Mouse (Mus musculus): ENCODE results near the gene AI182371.

AI182371 gene

DNA sequence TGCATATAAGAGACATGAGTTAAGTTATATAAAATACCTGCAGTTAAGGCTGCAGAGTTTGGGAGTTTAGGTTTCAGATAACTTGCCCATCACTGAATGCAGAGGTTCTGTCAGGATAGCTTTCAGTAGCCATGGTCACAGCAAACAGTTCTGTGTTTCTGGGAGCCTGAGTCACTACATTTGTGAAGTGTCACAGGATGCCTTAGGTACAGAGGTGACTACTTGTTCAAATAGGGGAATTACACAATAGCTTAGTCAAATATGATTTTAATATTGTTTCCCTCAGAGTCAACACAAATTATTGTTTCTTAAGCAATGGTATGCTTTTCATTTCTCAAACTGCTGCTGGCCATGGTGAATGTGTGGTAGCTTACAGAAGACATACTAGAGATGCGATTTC lies 32.2 kb downstream of the AI182371 start:
- DNase-seq (ENCODE audit: low read depth, low spot score), result no peak

DNA sequence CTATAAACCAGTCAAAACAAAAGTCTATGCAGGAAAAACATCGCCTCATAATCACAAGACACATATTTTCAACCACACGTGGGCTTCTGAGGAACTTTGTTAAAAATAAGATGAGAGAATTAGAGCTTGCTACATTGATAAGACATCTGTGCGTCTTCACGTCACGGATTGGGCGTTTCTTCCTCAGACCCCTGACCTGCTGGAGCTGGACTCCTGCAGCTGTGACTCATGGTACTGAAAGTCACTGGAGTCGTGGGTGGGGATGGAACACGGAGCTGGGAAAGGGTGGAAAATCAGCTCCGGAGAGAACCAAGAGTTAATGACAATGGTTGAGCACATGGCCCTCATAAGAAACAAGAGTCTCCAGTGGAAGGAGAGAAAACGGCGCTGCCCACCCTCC lies 34.2 kb downstream of the AI182371 start:
- DNase-seq (ENCODE audit: low read depth, low spot score), result no peak

DNA sequence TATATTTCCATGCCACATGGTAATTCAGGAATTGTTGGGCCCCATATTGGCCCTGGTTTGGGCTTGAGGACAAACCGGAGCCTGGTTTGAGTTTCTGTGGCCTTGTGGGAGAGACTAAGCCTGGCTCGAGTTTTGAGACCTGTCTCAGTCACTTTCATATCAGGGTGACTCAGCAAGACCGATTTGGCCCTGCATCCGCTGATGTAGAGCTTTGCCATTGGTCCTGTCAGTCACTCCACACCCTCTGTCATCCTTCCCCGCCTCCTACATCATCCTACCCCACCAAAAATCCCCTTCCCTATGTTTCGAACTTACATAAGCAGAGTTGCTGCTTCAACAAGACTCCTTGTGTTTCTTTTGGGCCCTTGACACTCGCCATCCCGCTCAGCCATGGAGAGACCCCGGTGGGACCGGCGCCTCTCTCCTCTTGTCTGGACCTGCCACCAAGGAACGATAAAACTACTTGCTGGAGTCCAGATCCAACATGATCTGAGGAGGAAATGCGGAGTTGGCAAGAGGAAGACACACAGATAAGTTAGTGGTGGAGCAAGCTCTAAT lies 34.7 kb downstream of the AI182371 start:
- DNase-seq (ENCODE audit: low read depth, low spot score), result no peak

DNA sequence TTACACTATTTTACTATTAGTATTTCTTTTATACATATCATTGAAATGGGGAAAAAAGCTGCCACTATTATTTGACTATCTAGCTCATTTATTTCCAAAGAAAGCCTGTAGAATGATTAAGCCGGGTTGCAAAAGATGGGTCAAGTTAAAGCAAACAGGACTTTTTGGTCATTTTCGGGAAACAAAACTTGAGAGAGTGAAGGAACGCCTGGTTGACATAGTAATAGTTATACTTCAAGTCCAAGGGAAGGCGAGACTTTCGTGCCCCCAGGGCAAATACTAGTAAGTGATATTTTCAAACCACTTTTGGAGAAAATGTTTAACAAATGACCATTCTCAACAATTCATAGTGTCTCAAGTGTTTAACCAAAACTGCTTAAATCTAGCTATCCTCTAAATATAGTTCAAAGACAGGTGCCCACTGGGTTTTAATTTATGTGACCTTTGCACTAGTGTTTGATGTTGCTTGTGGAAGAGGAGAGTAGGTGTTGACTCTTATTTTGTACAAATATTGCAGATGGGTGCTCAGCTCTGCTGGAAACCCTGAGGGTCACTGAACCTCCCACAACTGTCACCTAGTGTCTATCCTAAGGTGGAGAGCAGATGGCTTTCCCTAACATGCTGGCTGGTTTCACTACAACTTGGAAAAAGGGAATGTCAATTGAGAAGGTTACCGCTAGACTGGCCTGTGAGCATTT lies 37.9 kb downstream of the AI182371 start:
- DNase-seq (ENCODE audit: low read depth, low spot score), result no peak

DNA sequence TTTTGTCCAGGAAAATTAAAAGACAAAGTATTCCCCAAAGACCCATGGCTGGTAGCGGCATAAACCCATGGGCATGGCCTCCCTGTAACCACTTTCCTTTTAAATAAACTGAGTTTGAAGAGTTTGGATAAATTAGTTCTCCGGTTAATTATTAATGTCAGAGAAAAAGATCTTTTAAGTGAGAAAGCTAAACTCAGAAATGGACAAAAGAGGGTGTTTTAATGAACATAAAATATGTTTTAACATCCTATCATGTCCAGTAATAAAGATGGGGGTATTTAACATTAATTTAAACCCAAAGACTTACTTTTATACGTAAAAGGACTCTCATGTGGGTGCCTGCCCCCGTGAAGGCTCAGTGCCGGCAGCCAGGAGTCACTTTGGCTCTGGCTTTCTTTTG lies 40.0 kb downstream of the AI182371 start, which contains the start of gene Hc:
Gene Hc (minus strand): TSS at position 101 of the 400 bp plus-strand sequence.
- no peak for DNase-seq (ENCODE audit: low read depth, low spot score)

DNA sequence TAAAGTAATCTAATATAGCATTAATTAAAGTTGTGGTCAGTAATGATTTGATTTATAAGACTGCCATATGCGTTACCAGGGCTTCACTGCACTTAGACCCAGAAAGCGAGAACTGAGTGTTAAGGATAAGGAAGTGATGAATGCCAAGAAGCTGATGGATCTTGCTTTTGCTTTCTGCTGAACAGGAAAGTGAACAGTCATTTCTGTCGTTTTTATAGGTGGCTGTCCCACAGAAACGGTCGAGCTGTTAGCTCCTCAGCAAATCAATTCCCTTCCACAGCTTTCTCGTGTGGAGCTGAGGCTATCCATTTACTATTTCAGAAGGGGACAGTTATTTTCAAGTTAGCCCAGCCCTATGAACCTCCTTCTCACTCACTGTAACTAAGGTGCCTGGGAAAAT lies 40.4 kb downstream of the AI182371 start:
- no peak for DNase-seq (ENCODE audit: low read depth, low spot score)

DNA sequence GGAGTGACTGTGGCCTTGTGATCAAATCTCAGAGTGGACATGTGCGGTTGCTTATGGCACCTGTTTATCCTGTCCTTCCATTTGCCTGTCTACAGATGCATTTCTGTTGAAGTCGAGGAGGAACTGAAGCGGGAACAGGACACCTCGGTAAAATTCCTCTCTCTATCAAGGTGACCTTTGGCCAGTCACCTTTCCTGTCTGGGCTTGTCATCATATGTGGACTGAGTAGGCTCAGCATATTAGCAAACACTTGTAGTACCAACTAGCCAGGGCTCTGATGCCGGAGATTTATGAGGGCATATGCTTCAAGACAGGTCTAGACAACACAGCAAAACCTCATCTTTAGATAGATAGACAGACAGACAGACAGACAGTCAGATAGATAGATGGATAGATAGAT lies 41.1 kb downstream of the AI182371 start:
- DNase-seq (ENCODE audit: low read depth, low spot score), result no peak

DNA sequence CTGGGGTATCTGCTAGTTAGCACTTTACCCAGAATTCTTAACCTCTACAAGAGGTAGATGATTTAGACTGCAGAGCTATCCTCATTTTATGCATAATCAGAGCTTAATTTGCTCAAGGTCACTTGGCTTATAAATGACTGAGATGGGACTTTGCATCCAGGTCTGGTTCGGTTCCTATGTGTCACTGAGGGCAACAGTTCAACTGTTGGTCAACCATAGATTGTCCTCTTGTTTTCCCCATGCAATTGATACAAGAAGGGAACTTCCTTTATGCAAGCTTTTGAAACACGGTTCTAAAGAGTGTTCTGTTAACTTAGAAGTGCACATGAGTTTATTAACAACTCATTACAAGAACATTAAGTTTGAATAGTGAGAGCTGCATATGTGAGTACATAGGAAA lies 43.0 kb downstream of the AI182371 start:
- DNase-seq (ENCODE audit: low read depth, low spot score), result no peak

DNA sequence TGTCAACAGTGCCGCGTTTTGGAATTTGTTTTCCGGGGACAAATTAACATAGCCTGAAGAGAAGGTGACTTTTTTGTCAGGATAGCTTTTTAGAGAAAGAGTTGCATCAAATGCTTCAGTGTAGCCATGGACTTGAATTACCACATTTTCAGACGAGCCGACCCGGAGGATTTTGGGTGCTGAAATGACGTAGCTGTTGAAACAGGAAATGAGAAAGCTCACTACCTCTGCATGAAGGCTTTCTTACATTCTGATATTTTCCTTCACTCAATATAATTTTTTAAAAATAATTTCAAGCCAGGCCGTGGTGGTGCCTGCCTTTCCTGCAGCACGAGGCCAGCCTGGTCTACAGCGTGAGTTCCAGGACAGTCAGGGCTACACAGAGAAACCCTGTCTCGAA lies 44.1 kb downstream of the AI182371 start:
- no peak for DNase-seq (ENCODE audit: low read depth, low spot score)

DNA sequence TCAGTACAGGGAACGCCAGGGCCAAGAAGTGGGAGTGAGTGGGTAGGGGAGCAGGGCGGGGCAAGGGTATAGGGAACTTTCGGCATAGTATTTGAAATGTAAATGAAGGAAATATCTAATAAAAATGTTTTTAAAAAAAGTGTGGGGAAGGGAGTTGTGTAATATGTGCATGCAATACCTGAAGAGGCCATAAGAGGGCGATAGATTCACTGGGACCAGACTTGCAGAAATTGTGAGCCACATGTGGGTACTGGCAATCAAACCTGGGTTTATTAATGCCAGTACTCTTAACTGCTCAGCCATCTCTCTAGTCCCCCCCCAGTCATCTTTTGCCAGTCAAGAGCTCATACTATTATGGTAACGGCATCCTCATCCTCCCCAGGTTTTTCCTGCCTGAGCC lies 52.5 kb downstream of the AI182371 start:
- DNase-seq (ENCODE audit: low read depth, low spot score), result peak; percentile 77

DNA sequence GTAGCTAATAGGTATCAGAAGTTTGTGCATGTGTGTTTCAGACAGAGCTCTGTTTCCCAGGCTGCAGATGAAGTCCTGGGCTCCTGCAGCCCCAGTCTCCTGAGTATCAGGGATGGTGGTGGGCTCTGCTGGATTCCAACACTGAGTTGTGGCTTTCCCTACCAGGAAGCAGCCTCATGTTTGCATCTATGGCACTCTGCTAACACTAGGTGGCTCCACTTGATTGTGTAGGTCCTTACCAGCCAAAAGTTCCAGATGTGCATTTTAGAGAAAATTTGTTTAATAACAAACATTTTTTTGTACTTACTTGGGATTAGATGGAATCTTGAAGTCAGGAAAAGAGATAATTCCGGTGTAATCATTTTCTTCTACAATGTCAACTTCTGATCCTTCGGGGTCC lies 56.4 kb downstream of the AI182371 start:
- peak; percentile 76 for DNase-seq (ENCODE audit: low read depth, low spot score)

DNA sequence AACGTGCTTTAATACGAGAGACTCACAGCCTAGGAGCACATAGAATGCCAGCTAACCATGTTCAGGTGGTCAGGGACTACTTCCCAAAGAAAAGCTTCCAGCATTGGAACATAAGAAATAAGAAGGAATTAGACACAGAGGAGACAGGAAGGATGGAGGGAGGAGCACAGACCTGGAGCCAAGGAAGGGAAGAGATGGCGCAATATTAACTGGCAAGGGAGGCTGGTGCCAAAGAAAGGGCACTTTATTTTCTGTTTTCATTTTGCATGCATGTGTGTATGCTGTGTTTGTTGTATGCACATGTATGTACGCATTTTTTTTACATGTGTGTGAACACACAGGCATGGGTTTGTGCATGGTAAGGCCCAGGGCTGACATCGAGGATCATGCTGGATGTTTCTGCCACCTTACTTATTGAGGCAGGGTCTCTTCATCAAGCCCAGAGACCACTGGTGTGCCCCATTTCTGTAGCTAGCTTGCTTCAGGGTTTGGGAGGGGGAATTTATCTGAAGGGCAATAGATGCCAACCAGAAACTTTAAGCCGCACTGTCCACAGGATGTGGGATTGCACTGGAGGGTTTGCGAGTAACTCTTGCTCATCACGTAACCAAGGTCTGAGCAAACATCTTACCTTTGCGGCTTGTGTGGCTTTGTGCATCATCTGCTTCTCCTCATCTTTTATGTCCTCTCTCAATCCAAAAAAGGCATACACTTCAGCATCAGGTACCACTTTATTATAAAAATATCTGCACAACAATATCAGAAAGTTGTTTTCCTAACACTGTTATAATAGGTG lies 62.6 kb downstream of the AI182371 start:
- peak; percentile 30 for DNase-seq (ENCODE audit: low read depth, low spot score)

All from CD4-positive, CD25-positive, alpha-beta regulatory T cell, adult 2 months (primary cell).